Mouse (Mus musculus) neural tube, embryonic 15.5 days (tissue): ENCODE results near the gene Olfr91. TPM values are rescaled to one million over a fixed set of nuclear protein-coding genes. Genes with fewer than 3 reads are reported as not detected.
A peak's percentile ranks its signal among the peaks of the same experiment; 100 is the strongest.

ENCODE experiments used
- ATAC-seq: fragments of 200-750 bp; cut with Nextera tagmentation; 2 replicates; pipeline ENCODE4 v1.8.0; 2017; ENCODE audit warnings: mild to moderate bottlenecking, moderate TSS enrichment, moderate library complexity; ENCODE audit not compliant: low FRiP score
- H3K27ac ChIP-seq: fragments of 300-500 bp; sonication (generic); replicated peaks from 2 replicates; pipeline ENCODE4 v1.5.1; 2015; ENCODE audit warnings: mild to moderate bottlenecking, inconsistent platforms
- H3K27me3 ChIP-seq: fragments of 300-500 bp; sonication (generic); replicated peaks from 2 replicates; pipeline ENCODE4 v1.6.1; 2015; ENCODE audit warnings: inconsistent platforms
- H3K36me3 ChIP-seq: fragments of 300-500 bp; sonication (generic); 2 replicates; pipeline ENCODE4 v1.6.1; 2015; ENCODE audit warnings: inconsistent platforms
- H3K4me1 ChIP-seq: fragments of 300-500 bp; sonication (generic); 2 replicates; pipeline ENCODE4 v1.6.1; 2015; ENCODE audit warnings: inconsistent platforms
- H3K4me2 ChIP-seq: fragments of 300-500 bp; sonication (generic); 2 replicates; pipeline ENCODE4 v1.6.1; 2015; ENCODE audit warnings: inconsistent platforms, mild to moderate bottlenecking, moderate library complexity
- H3K4me3 ChIP-seq: fragments of 300-500 bp; sonication (generic); replicated peaks from 2 replicates; pipeline ENCODE4 v1.5.1; 2015; ENCODE audit warnings: mild to moderate bottlenecking, inconsistent platforms
- H3K9ac ChIP-seq: fragments of 300-500 bp; sonication (generic); replicated peaks from 2 replicates; pipeline ENCODE4 v1.6.1; 2015; ENCODE audit warnings: mild to moderate bottlenecking, inconsistent platforms
- H3K9me3 ChIP-seq: fragments of 300-500 bp; sonication (generic); replicated peaks from 2 replicates; pipeline ENCODE4 v1.6.1; 2016; ENCODE audit warnings: inconsistent platforms
- WGBS: fragments of 180-500 bp; shearing (Covaris S2); methylation state at CpG from one replicate; pipeline ENCODE4 v1.1.7; 2015; ENCODE audit warnings: mixed read lengths; 5-methylcytosine and 5-hydroxymethylcytosine counted together
- polyA plus RNA-seq: library from polyadenylated mRNA; unstranded; fragments of >200 nt; fragmentation: Nextera tagmentation; extraction: Ambion mirVana; gene quantifications from 2 replicates; pipeline ENCODE4 v1.2.1, GENCODE M21; 2015

The Olfr91 gene
- polyA plus RNA-seq, 1 experiment from 2014 or later: not detected

GRCm38 (mm10) chr17:37044651-37045244 is 53.3 kb downstream of the Olfr91 start:
- H3K27ac ChIP-seq: peak overlapping the region; percentile 97
- H3K4me2 ChIP-seq: peak overlapping the region; percentile 84
- no peaks in the 10 kb centered on the region for H3K27me3 ChIP-seq
- H3K4me1 ChIP-seq: peaks cover 33% of the 10 kb centered on the region
- WGBS: 73% methylated on average over 7 of the region's 7 CpGs
- no peak for ATAC-seq
- no peaks in the 10 kb centered on the region for H3K9me3 ChIP-seq
- no peaks in the 10 kb centered on the region for H3K36me3 ChIP-seq
- H3K9ac ChIP-seq: peak overlapping the region; percentile 98
- H3K4me3 ChIP-seq: peak overlapping the region; percentile 90

Other genes starting within 250 kb of the Olfr91 start
- gene Trim15, start 231.1 kb downstream of the Olfr91 start, polyA plus RNA-seq: 0.73 and 0.82 TPM in 2 replicates
- 1.4 and 1.9 TPM in 2 replicates for gene Trim10, start 228.7 kb downstream of the Olfr91 start, polyA plus RNA-seq
- gene Trim40, start 208.2 kb downstream of the Olfr91 start, polyA plus RNA-seq: not detected in 2 replicates
- 2.2 TPM in 1 of 2 replicates, not detected in the other for gene Trim31, start 200.2 kb downstream of the Olfr91 start, polyA plus RNA-seq
- 1.9 and 2.0 TPM in 2 replicates for gene Rnf39, start 155.4 kb downstream of the Olfr91 start, polyA plus RNA-seq
- 155 and 168 TPM in 2 replicates for gene Ppp1r11, start 146.5 kb downstream of the Olfr91 start, polyA plus RNA-seq
- gene Znrd1, start 139.7 kb downstream of the Olfr91 start, polyA plus RNA-seq: 59.2 and 62.9 TPM in 2 replicates
- gene Znrd1as, start 139.7 kb downstream of the Olfr91 start, polyA plus RNA-seq: 5.5 and 5.8 TPM in 2 replicates
- 0.27 TPM in 1 of 2 replicates, not detected in the other for gene 2410137M14Rik, start 117.0 kb downstream of the Olfr91 start, polyA plus RNA-seq
- gene H2-M5, start 108.7 kb downstream of the Olfr91 start, polyA plus RNA-seq: 2.5 and 2.7 TPM in 2 replicates
- gene Zfp57, start 97.1 kb downstream of the Olfr91 start, polyA plus RNA-seq: 200 and 252 TPM in 2 replicates
- 1.5 and 2.0 TPM in 2 replicates for gene Mog, start 74.9 kb downstream of the Olfr91 start, polyA plus RNA-seq
- 77.9 and 90.1 TPM in 2 replicates for gene Gabbr1, start 52.3 kb downstream of the Olfr91 start, polyA plus RNA-seq
- gene Olfr90, start 9.8 kb downstream of the Olfr91 start, polyA plus RNA-seq: 0.06 TPM in 1 of 2 replicates, not detected in the other
- not detected in 2 replicates for gene Olfr92, start 21.8 kb upstream of the Olfr91 start, polyA plus RNA-seq
- gene Olfr93, start 63.2 kb upstream of the Olfr91 start, polyA plus RNA-seq: not detected in 2 replicates
- gene Ubd, start 95.6 kb upstream of the Olfr91 start, polyA plus RNA-seq: 3.8 TPM in 1 of 2 replicates, not detected in the other
- 0.14 and 0.19 TPM in 2 replicates for gene Olfr94, start 102.7 kb upstream of the Olfr91 start, polyA plus RNA-seq
- 0.04 TPM in 1 of 2 replicates, not detected in the other for gene Olfr95, start 114.8 kb upstream of the Olfr91 start, polyA plus RNA-seq
- gene Olfr96, start 121.9 kb upstream of the Olfr91 start, polyA plus RNA-seq: not detected in 2 replicates
- not detected in 2 replicates for gene Olfr97, start 139.1 kb upstream of the Olfr91 start, polyA plus RNA-seq
- gene Olfr98, start 165.5 kb upstream of the Olfr91 start, polyA plus RNA-seq: not detected in 2 replicates
- 1.7 and 3.2 TPM in 2 replicates for gene H2-M3, start 171.9 kb upstream of the Olfr91 start, polyA plus RNA-seq
- not detected in 2 replicates for gene Olfr99, start 185.2 kb upstream of the Olfr91 start, polyA plus RNA-seq
- gene Olfr101, start 206.0 kb upstream of the Olfr91 start, polyA plus RNA-seq: not detected in 2 replicates
- not detected in 2 replicates for gene Olfr102, start 218.8 kb upstream of the Olfr91 start, polyA plus RNA-seq
- not detected in 2 replicates for gene Olfr103, start 241.4 kb upstream of the Olfr91 start, polyA plus RNA-seq